ENCODE assay signal across 8 mouse cellular contexts in the genomic region with DNA sequence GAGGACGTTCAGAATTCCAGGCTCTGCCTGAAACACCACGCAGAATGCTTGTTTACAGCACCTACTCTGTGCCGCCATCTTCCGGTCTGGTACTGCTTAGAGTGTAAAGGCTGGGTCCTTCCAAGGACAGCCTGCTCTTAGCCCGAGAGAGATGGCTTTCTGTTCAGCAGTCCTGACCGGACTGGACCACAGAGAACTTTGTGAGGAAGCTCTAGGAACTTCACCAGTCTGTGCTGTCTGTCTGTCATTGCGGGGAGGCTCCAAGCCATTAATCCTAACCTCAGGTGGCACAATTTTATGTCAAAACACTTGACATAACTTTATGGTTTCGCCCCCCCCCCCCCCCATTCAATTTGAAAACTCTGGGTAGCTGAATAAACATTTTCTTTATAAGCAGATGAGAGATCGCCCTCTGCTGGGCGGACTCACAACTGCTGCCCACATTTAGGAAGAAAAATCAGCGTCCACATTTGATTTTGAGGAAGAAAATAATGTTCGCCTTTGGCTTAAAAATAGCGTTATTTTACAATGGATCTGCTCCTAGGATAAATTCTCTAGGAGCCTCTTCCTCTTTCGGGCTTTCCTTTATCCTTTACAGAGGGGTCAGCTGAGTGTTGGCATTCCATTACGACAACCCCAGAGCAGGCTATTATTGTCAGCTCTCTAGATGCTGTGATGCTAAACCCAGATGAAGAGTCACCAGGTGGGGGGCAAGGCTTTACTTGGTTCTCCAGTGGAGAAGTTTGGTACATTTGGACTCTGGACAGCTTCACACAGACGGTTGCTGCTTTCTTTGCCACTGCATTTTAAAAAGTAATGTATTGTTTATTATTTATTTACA.
DNase-seq lines count a peak whose midpoint lies in the region; ATAC-seq lines count a peak whose summit lies in the region.

No protein-coding gene starts in this region.

- WGBS in hindbrain, embryonic 15.5 days, result 26% methylated on average over 16 of the region's 16 CpGs

- no peaks in the 10 kb centered on the region; the same call in 1 of the 2 replicates for H3K27me3 ChIP-seq in hindbrain, embryonic 15.5 days

- H3K9me3 ChIP-seq in hindbrain, embryonic 15.5 days, result no peaks in the 10 kb centered on the region

- peak; percentile 48 for DNase-seq in R1 (ENCODE audit: low read depth, low spot score)
- peak; percentile 70 to 80 for DNase-seq in cerebellum, postnatal 10 days
- peak; percentile 44 to 64 for DNase-seq in frontal cortex, postnatal 25 days (ENCODE audit: low spot score in 2 of 2)
- DNase-seq in layer of hippocampus, postnatal 36 days, result peak; percentile 25 to 38
- peak; percentile 89 for DNase-seq in lung, postnatal 10 days
- DNase-seq in right cerebral cortex, postnatal 10 days (ENCODE audit: low spot score in 2 of 2), result peak; percentile 65 to 75
- DNase-seq in spleen, postnatal 36 days (ENCODE audit: low spot score in 2 of 2), result no peak

- H3K4me2 ChIP-seq in hindbrain, embryonic 15.5 days, result peak overlapping the region; percentile 45

- H3K9ac ChIP-seq in hindbrain, embryonic 15.5 days, result peak overlapping the region; percentile 25; the same call in 1 of the 2 replicates

- 0 out of 2 replicates have a peak overlapping the region, but pooled peaks have one; percentile 11 for H3K4me3 ChIP-seq in hindbrain, embryonic 15.5 days

- no peaks in the 10 kb centered on the region for H3K36me3 ChIP-seq in hindbrain, embryonic 15.5 days

- ATAC-seq in hindbrain, embryonic 15.5 days (ENCODE audit: low FRiP score, low read depth), result 0 out of 2 replicates have a peak, but pooled peaks have one; percentile 59

- H3K27ac ChIP-seq in hindbrain, embryonic 15.5 days (replicated peaks), result no peak overlapping the region

- peaks cover 4% of the 10 kb centered on the region; the same call in 1 of the 2 replicates for H3K4me1 ChIP-seq in hindbrain, embryonic 15.5 days (replicated peaks)

Comparison
In these comparisons a context has a peak if more than half of its experiments do, and no peak if none do; other contexts are left out.
1. DNase-seq: peak in R1 (single experiment), cerebellum, postnatal 10 days (2 of 2), frontal cortex, postnatal 25 days (2 of 2), layer of hippocampus, postnatal 36 days (2 of 2), lung, postnatal 10 days (single experiment) and right cerebral cortex, postnatal 10 days (2 of 2); none in spleen, postnatal 36 days (0 of 2).